Mouse (Mus musculus) stomach, postnatal 0 days (tissue): ENCODE results near the gene Olfr1246.

ENCODE experiments used
- CTCF ChIP-seq: IDR thresholded peaks from 2 replicates; pipeline ENCODE4 v1.5.1; 2016; ENCODE audit warnings: antibody characterized with exemption, low read depth, mild to moderate bottlenecking, moderate library complexity
- EP300 ChIP-seq: optimal IDR thresholded peaks from 2 replicates; pipeline ENCODE3; 2016; ENCODE audit warnings: antibody characterized with exemption

- TF ChIP-seq CTCF: no peak
- TF ChIP-seq EP300: no peak
Measured at GRCm38 (mm10) chr2:89539923-89540322, 53.0 kb downstream of the Olfr1246 start.
